Mouse (Mus musculus): ENCODE measurements around the gene Cabp2.

- TF ChIP-seq CTCF (IDR thresholded peaks at IDR 0.05; ENCODE audit: low read depth) (no peak), EP300 (IDR thresholded peaks at IDR 0.05; ENCODE audit: low read depth) (no peak)
Measured at GRCm38 (mm10) chr19:4057389-4057788, 24.0 kb upstream of the Cabp2 start.
